Mouse (Mus musculus) CH12.LX (cell line): ENCODE measurements around the gene Prm3.

Experiments used
- CTCF ChIP-seq, 2 experiments: IDR thresholded peaks in 1 of 2; conservative IDR thresholded peaks in 1 of 2; 2 replicates each; pipeline ENCODE4 v1.5.1; 2011 to 2012; ENCODE audit warnings: low read depth in 2 of 2, low read length in 2 of 2, improper control_type of control experiment in 1 of 2, inconsistent platforms in 1 of 2, mild to moderate bottlenecking in 1 of 2, moderate library complexity in 1 of 2
- E2F4 ChIP-seq: IDR thresholded peaks from 2 replicates; pipeline ENCODE4 v1.6.1; 2011; ENCODE audit warnings: low read depth, low read length, improper control_type of control experiment; ENCODE audit not compliant: insufficient replicate concordance
- EP300 ChIP-seq: IDR thresholded peaks from 2 replicates; pipeline ENCODE4 v1.6.1; 2011; ENCODE audit warnings: low read length, improper control_type of control experiment
- ETS1 ChIP-seq: conservative IDR thresholded peaks from 2 replicates; pipeline ENCODE4 v1.6.1; 2012; ENCODE audit warnings: low read depth, mild to moderate bottlenecking, inconsistent platforms, low read length, improper control_type of control experiment, moderate library complexity
- MAFK ChIP-seq: IDR thresholded peaks from 2 replicates; pipeline ENCODE4 v1.6.1; 2011; ENCODE audit warnings: low read length, improper control_type of control experiment; ENCODE audit not compliant: insufficient replicate concordance
- MEF2A ChIP-seq: IDR thresholded peaks from 2 replicates; pipeline ENCODE4 v1.6.1; 2014; ENCODE audit warnings: low read depth, mild to moderate bottlenecking, inconsistent platforms, low read length, improper control_type of control experiment, borderline replicate concordance
- MXI1 ChIP-seq: IDR thresholded peaks from 2 replicates; pipeline ENCODE4 v1.6.1; 2011; ENCODE audit warnings: mild to moderate bottlenecking, low read depth, low read length, improper control_type of control experiment
- POLR2A ChIP-seq: IDR thresholded peaks from 2 replicates; pipeline ENCODE4 v1.6.1; 2011; ENCODE audit warnings: low read depth, mild to moderate bottlenecking, improper control_type of control experiment, low read length
- SMC3 ChIP-seq: IDR thresholded peaks from 2 replicates; pipeline ENCODE4 v1.6.1; 2011; ENCODE audit warnings: low read depth, low read length, improper control_type of control experiment
- ZMIZ1 ChIP-seq: IDR thresholded peaks from 2 replicates; pipeline ENCODE4 v1.6.1; 2012; ENCODE audit warnings: low read depth, mild to moderate bottlenecking, inconsistent platforms, low read length, improper control_type of control experiment

DNA sequence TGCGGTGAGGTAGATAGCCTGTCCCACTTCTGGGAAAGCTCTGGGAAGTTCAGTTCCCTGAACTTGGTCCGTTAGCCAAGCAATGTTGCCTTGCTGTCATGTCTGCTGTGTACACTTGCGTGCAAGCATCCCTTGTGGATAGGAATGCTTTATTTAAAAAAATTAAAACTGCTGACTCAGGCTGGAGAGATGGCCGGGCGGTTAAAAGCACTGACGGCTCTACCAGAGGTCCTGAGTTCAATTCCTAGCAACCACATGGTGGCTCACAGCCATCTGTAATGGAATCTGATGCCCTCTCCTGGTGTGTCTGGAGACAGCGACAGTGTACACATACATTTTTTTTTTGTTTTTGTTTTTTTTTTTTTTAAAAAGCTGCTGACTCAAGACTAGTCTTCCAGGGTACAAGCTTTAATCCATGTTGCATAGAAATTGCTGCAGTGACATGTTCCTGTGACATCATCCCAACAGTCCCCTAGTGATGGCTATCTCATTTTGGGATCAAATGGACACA lies 3.1 kb downstream of the Prm3 start:
- TF ChIP-seq CTCF (conservative IDR thresholded peaks at IDR 0.05 in 1 of 2, IDR thresholded peaks at IDR 0.05 in 1 of 2; ENCODE audit: low read depth in 2 of 2, low read length in 2 of 2) (peak in 1 of 2 experiments; percentile 51; a peak in 2 of 4 replicates), EP300 (no peak), POLR2A (no peak), MXI1 (no peak), E2F4 (no peak), MAFK (peak; percentile 79; the same call in 1 of the 2 replicates), ETS1 (no peak), MEF2A (no peak), SMC3 (peak; percentile 7; the same call in 1 of the 2 replicates), ZMIZ1 (no peak)
